Mouse (Mus musculus) intestine, postnatal 0 days (tissue): Measurements from ENCODE around the gene Tagap1. TPM values are rescaled to one million over a fixed set of nuclear protein-coding genes. Genes with fewer than 3 reads are reported as not detected.
"Not testable (repeated sequence)": the region's sequence is repeated elsewhere in the genome, so short reads cannot be mapped to it uniquely, and the experiment has no call there.

ENCODE experiments used
- ATAC-seq: fragments of 200-750 bp; cut with Nextera tagmentation; 2 replicates; pipeline ENCODE4 v1.8.0; 2017; ENCODE audit warnings: mild to moderate bottlenecking, moderate TSS enrichment, moderate library complexity
- H3K27ac ChIP-seq: fragments of 300-500 bp; sonication (generic); 2 replicates; pipeline ENCODE4 v1.5.1; 2014; ENCODE audit warnings: mild to moderate bottlenecking, low read depth, low read length, moderate library complexity
- H3K27me3 ChIP-seq: fragments of 300-500 bp; sonication (generic); replicated peaks from 2 replicates; pipeline ENCODE4 v1.6.1; 2014; ENCODE audit warnings: low read length, mixed read lengths; ENCODE audit not compliant: control insufficient read depth, insufficient read depth
- H3K36me3 ChIP-seq: fragments of 300-500 bp; sonication (generic); 2 replicates; pipeline ENCODE4 v1.6.1; 2014; ENCODE audit warnings: mild to moderate bottlenecking, moderate library complexity; ENCODE audit not compliant: control insufficient read depth, insufficient read depth
- H3K4me1 ChIP-seq: fragments of 300-500 bp; sonication (generic); replicated peaks from 2 replicates; pipeline ENCODE4 v1.6.1; 2014; ENCODE audit warnings: antibody characterized with exemption, low read length, mixed read lengths; ENCODE audit not compliant: control insufficient read depth, insufficient read depth
- H3K4me2 ChIP-seq: fragments of 300-500 bp; sonication (generic); replicated peaks from 2 replicates; pipeline ENCODE4 v1.6.1; 2014; ENCODE audit warnings: low read depth, mild to moderate bottlenecking, moderate library complexity
- H3K4me3 ChIP-seq: fragments of 300-500 bp; sonication (generic); 2 replicates; pipeline ENCODE4 v1.5.1; 2014; ENCODE audit warnings: low read depth, low read length
- H3K9ac ChIP-seq: fragments of 300-500 bp; sonication (generic); 2 replicates; pipeline ENCODE4 v1.6.1; 2014; ENCODE audit warnings: mild to moderate bottlenecking, low read depth, low read length
- H3K9me3 ChIP-seq: fragments of 300-500 bp; sonication (generic); 2 replicates; pipeline ENCODE4 v1.6.1; 2016; ENCODE audit warnings: mixed run types; ENCODE audit not compliant: control insufficient read depth
- WGBS: fragments of 180-500 bp; shearing (Covaris S2); extraction: QIAGEN DNeasy Blood & Tissue Kit; methylation state at CpG from one replicate; pipeline ENCODE4 v1.1.7; 2014; 5-methylcytosine and 5-hydroxymethylcytosine counted together
- polyA plus RNA-seq: library from polyadenylated mRNA; unstranded; fragments of >200 nt; fragmentation: Nextera tagmentation; extraction: Ambion mirVana; gene quantifications from 2 replicates; pipeline ENCODE4 v1.2.1, GENCODE M21; 2015

Tagap1 gene
- polyA plus RNA-seq, result 12.4 and 12.6 TPM in 2 replicates

- not testable (repeated sequence) for H3K27me3 ChIP-seq, H3K9me3 ChIP-seq, H3K4me1 ChIP-seq, H3K36me3 ChIP-seq
- under 1% methylated on average over 31 of the region's 51 CpGs for WGBS
- H3K9ac ChIP-seq, result peak within 1 kb of the TSS; percentile 42
- 0 out of 2 replicates have a peak within 1 kb of the TSS, but pooled peaks have one; percentile 41 for H3K27ac ChIP-seq
- H3K4me2 ChIP-seq, result peak within 1 kb of the TSS; percentile 56
- ATAC-seq, result peak; percentile 44
- H3K4me3 ChIP-seq, result peak within 1 kb of the TSS; percentile 43
Observed at GRCm38 (mm10) chr17:6960776-6961175, at the start of gene Tagap1. Gene Tagap1 (minus strand): TSS chr17:6961156.

GRCm38 (mm10) chr17:7009901-7010300 is 48.9 kb upstream of the Tagap1 start:
- H3K27ac ChIP-seq, H3K4me1 ChIP-seq, H3K9me3 ChIP-seq, H3K9ac ChIP-seq, ATAC-seq, H3K4me2 ChIP-seq, H3K36me3 ChIP-seq, H3K4me3 ChIP-seq, H3K27me3 ChIP-seq: not testable (repeated sequence)
- 61% methylated on average over 4 of the region's 9 CpGs for WGBS

GRCm38 (mm10) chr17:7009440-7009839 is 48.5 kb upstream of the Tagap1 start:
- H3K9me3 ChIP-seq, H3K4me2 ChIP-seq, H3K4me1 ChIP-seq, H3K9ac ChIP-seq, H3K4me3 ChIP-seq, H3K27ac ChIP-seq, H3K36me3 ChIP-seq, ATAC-seq, H3K27me3 ChIP-seq: not testable (repeated sequence)
- WGBS, result no CpG with 5 or more reads among the region's 7 CpGs

- not testable (repeated sequence) for ATAC-seq, H3K27ac ChIP-seq, H3K27me3 ChIP-seq, H3K4me3 ChIP-seq, H3K4me2 ChIP-seq, H3K9me3 ChIP-seq, H3K36me3 ChIP-seq, H3K4me1 ChIP-seq, H3K9ac ChIP-seq
Observed at GRCm38 (mm10) chr17:7008885-7009284, 47.9 kb upstream of the Tagap1 start.

- not testable (repeated sequence) for ATAC-seq, H3K4me3 ChIP-seq, H3K27ac ChIP-seq, H3K36me3 ChIP-seq, H3K9me3 ChIP-seq, H3K4me1 ChIP-seq, H3K9ac ChIP-seq, H3K27me3 ChIP-seq, H3K4me2 ChIP-seq
- WGBS, result 25% methylated on average over 3 of the region's 4 CpGs
Observed at GRCm38 (mm10) chr17:7005646-7006045, 44.7 kb upstream of the Tagap1 start.

- H3K4me1 ChIP-seq, H3K27me3 ChIP-seq, H3K4me3 ChIP-seq, H3K27ac ChIP-seq, H3K9ac ChIP-seq, H3K4me2 ChIP-seq, H3K9me3 ChIP-seq, H3K36me3 ChIP-seq, ATAC-seq: not testable (repeated sequence)
- WGBS, result no CpG with 5 or more reads among the region's 3 CpGs
Observed at GRCm38 (mm10) chr17:7003392-7003791, 42.4 kb upstream of the Tagap1 start.

- not testable (repeated sequence) for H3K4me3 ChIP-seq, H3K27me3 ChIP-seq, H3K4me1 ChIP-seq, H3K27ac ChIP-seq, ATAC-seq, H3K9me3 ChIP-seq, H3K36me3 ChIP-seq, H3K9ac ChIP-seq, H3K4me2 ChIP-seq
- 81% methylated on average over 9 of the region's 12 CpGs for WGBS
Observed at GRCm38 (mm10) chr17:7001790-7002585, 41.0 kb upstream of the Tagap1 start.

GRCm38 (mm10) chr17:6997778-6998490 is 37.0 kb upstream of the Tagap1 start:
- 60% methylated on average over 1 of the region's 7 CpGs for WGBS
- H3K4me1 ChIP-seq, H3K4me2 ChIP-seq, H3K9me3 ChIP-seq, H3K27me3 ChIP-seq, H3K27ac ChIP-seq, ATAC-seq, H3K36me3 ChIP-seq, H3K9ac ChIP-seq, H3K4me3 ChIP-seq: not testable (repeated sequence)

GRCm38 (mm10) chr17:6996826-6997225 is 35.9 kb upstream of the Tagap1 start:
- ATAC-seq, H3K4me2 ChIP-seq: not testable (repeated sequence)
- WGBS, result 60% methylated on average over 8 of the region's 8 CpGs

More at GRCm38 (mm10) chr17:6996826-6997225, 35.9 kb upstream of the Tagap1 start:
- not testable (repeated sequence) for H3K9ac ChIP-seq, H3K9me3 ChIP-seq, H3K36me3 ChIP-seq, H3K4me1 ChIP-seq, H3K4me3 ChIP-seq, H3K27me3 ChIP-seq, H3K27ac ChIP-seq
